Mouse (Mus musculus) spleen, adult 2 months (tissue): ENCODE results near the gene Trmt1.

Experiments
- CTCF ChIP-seq: fragments of 200-500 bp; IDR thresholded peaks from 2 replicates; pipeline ENCODE4 v1.5.1; 2011; ENCODE audit warnings: mild to moderate bottlenecking, inconsistent platforms; ENCODE audit not compliant: insufficient read depth, insufficient read length, insufficient replicate concordance; ENCODE audit errors: extremely low read depth
- POLR2A ChIP-seq: fragments of 200-500 bp; IDR thresholded peaks from 2 replicates; pipeline ENCODE4 v1.6.1; 2011; ENCODE audit warnings: low read depth, low read length, inconsistent platforms

- TF ChIP-seq POLR2A (no peak), CTCF (no peak)
Observed at GRCm38 (mm10) chr8:84640617-84641294, 45.4 kb upstream of the Trmt1 start.
